Mouse (Mus musculus): ENCODE data around the gene Nav2. TPM values are rescaled to one million over a fixed set of nuclear protein-coding genes. Genes with fewer than 3 reads are reported as not detected.
A peak's percentile ranks its signal among the peaks of the same experiment; 100 is the strongest.

The Nav2 gene
- polyA plus RNA-seq, 1 experiment from 2014 or later, result 26.2 TPM

GRCm38 (mm10) chr7:49246584-49247481, 338.3 kb downstream of the Nav2 start:
- 3% methylated on average over 50 of the region's 50 CpGs for WGBS
- peak overlapping the region; percentile 57 for H3K9ac ChIP-seq
- no peaks in the 10 kb centered on the region for H3K36me3 ChIP-seq (replicated peaks)
- H3K9me3 ChIP-seq, result no peaks in the 10 kb centered on the region
- H3K27me3 ChIP-seq (replicated peaks), result peaks cover 14% of the 10 kb centered on the region; the same call in 1 of the 2 replicates
- H3K4me1 ChIP-seq, result peaks cover 46% of the 10 kb centered on the region
- ATAC-seq (replicated peaks), result peak; percentile 7; the same call in 1 of the 2 replicates
- peak overlapping the region; percentile 95 for H3K4me2 ChIP-seq
- peak overlapping the region; percentile 63 for H3K4me3 ChIP-seq
- H3K27ac ChIP-seq, result peak overlapping the region; percentile 84

DNA sequence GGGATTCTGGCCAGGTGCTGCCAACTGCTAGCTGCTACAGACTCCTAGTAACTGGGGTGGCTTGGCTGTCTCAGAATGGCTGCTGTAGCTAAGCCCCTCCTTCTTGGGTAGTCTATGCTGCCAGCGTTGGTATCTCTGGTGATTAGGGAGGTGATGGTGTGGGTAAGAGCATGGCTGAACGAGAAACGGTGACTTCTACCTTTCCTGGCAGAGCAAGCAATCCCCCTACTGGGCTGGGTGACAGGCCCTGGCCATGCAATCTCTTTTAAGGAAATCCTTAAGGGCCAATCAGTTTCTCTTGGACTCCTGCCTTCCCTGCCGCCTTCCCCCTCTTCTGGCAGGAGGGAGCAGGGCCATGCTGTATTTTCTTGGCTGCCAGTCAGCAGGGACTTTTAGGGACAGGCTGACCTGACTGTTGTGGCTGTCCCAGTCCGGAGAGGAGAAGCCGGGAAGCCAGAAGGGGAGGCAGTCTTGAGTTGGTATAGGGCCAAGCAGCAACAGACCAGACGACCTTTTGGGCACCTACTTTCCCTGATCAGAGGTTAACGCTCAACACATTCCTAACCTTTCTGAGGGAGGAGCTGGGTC, 339.3 kb downstream of the Nav2 start:
- peak overlapping the region; percentile 63 for H3K4me3 ChIP-seq
- 0 out of 2 replicates have a peak overlapping the region, but pooled peaks have one; percentile 9 for H3K27ac ChIP-seq
- peaks cover 47% of the 10 kb centered on the region for H3K4me1 ChIP-seq
- peak overlapping the region; percentile 57 for H3K9ac ChIP-seq
- 27% methylated on average over 8 of the region's 8 CpGs for WGBS
- no peaks in the 10 kb centered on the region for H3K36me3 ChIP-seq (replicated peaks)
- H3K9me3 ChIP-seq, result no peaks in the 10 kb centered on the region
- peaks cover 14% of the 10 kb centered on the region; the same call in 1 of the 2 replicates for H3K27me3 ChIP-seq (replicated peaks)
- no peak for ATAC-seq (replicated peaks)
- H3K4me2 ChIP-seq, result peak overlapping the region; percentile 95

DNA sequence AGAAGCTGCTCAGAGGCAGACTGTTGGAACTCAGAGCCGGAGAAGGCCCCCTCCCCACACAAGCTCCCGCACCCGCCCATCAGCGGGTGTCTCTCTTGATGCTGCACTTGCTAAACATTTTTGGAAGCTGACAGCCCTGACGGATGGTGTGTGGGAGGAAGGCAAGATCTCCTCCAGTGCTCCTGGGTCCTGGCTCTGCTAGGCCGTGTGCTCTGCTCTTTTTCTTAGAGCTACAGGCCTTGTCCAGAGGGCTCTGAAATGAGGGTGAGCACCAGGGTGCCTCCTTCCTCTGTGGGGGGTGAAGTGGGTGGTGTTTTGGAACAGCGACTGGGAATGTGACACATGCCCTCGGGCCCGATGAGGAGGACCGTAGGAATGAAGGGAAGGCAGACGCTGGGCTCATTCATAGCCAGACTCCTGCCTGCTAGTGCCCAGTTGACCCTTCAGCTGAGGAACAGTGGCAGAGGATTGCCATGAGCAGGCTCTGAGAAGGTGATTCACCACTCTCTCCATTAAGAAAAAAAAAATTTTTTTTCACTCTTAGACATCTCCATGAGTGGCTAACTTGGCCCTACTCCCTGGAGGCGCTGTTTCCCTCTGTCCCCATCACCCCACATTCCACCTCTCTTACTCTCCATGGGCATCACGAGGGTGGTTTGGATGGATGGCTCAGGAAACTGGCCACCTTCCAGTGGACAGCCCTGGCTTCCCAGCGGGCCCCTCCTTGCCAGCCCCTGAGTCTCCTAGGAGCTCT, 340.0 kb downstream of the Nav2 start:
- Histone ChIP-seq H3K4me3 (peak overlapping the region; percentile 63), H3K27ac (no peak overlapping the region), H3K9ac (peak overlapping the region; percentile 57), H3K36me3 (replicated peaks) (no peaks in the 10 kb centered on the region), H3K4me2 (peak overlapping the region; percentile 95), H3K9me3 (no peaks in the 10 kb centered on the region), H3K27me3 (replicated peaks) (peaks cover 14% of the 10 kb centered on the region; the same call in 1 of the 2 replicates), H3K4me1 (peaks cover 47% of the 10 kb centered on the region)
- WGBS, result 51% methylated on average over 14 of the region's 14 CpGs
- no peak for ATAC-seq (replicated peaks)

- Histone ChIP-seq H3K9me3 (no peaks in the 10 kb centered on the region), H3K9ac (no peak overlapping the region), H3K4me3 (peak overlapping the region; percentile 63), H3K36me3 (replicated peaks) (no peaks in the 10 kb centered on the region), H3K27me3 (replicated peaks) (peaks cover 14% of the 10 kb centered on the region; the same call in 1 of the 2 replicates), H3K4me1 (peaks cover 47% of the 10 kb centered on the region), H3K4me2 (peak overlapping the region; percentile 95), H3K27ac (no peak overlapping the region)
- no peak for ATAC-seq (replicated peaks)
- WGBS, result 82% methylated on average over 2 of the region's 2 CpGs
Observed at GRCm38 (mm10) chr7:49249462-49249861, 340.9 kb downstream of the Nav2 start.

GRCm38 (mm10) chr7:49249996-49250395, 341.5 kb downstream of the Nav2 start:
- Histone ChIP-seq H3K27me3 (replicated peaks) (peaks cover 14% of the 10 kb centered on the region; the same call in 1 of the 2 replicates), H3K9ac (no peak overlapping the region), H3K4me2 (peak overlapping the region; percentile 95), H3K4me3 (peak overlapping the region; percentile 25), H3K27ac (no peak overlapping the region), H3K4me1 (peaks cover 47% of the 10 kb centered on the region), H3K36me3 (replicated peaks) (no peaks in the 10 kb centered on the region), H3K9me3 (no peaks in the 10 kb centered on the region)
- 6% methylated on average over 9 of the region's 9 CpGs for WGBS
- ATAC-seq (replicated peaks), result no peak

DNA sequence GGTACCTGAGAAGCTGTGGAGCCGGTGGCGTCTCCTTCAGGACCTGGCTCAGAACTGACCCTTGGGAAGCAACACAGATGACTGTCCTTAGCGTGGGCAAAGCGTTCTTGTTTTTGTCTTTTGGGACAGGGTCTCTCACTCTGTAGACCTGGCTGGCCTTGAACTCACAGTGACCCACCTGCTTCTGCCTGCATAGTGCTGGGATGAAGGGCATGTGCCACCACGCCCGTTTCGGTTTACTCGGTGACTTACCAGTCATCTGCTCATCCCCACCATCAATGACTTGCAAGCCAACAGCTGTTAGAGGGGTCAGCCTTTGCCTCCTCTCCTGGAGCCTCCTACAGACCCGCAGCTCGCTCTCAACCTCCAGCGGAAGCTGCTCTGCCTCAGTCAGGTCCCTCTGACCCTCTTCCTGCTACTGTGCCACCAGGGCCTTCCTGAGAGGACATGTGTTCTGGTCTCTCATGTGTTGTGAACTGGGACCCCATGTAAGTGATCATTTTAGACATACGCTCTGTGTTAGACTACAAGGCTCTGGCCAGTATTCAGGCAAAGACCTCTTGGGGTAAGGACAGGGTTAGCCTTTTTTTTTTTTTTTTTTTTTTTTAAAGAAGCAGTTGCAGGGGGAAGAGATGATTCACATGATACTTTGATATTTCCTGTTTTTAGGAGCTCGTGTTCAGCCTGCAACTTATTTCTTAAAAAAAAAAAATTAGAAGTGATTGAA, 342.2 kb downstream of the Nav2 start:
- H3K27me3 ChIP-seq (replicated peaks), result peaks cover 14% of the 10 kb centered on the region; the same call in 1 of the 2 replicates
- H3K27ac ChIP-seq, result no peak overlapping the region
- no peak for ATAC-seq (replicated peaks)
- no peaks in the 10 kb centered on the region for H3K9me3 ChIP-seq
- H3K4me1 ChIP-seq, result peaks cover 42% of the 10 kb centered on the region
- H3K4me2 ChIP-seq, result peak overlapping the region; percentile 95; the same call in 1 of the 2 replicates
- H3K36me3 ChIP-seq (replicated peaks), result no peaks in the 10 kb centered on the region
- no peak overlapping the region for H3K9ac ChIP-seq
- 93% methylated on average over 13 of the region's 13 CpGs for WGBS
- H3K4me3 ChIP-seq, result no peak overlapping the region

GRCm38 (mm10) chr7:49251308-49251638, 342.8 kb downstream of the Nav2 start:
- Histone ChIP-seq H3K4me1 (peaks cover 45% of the 10 kb centered on the region), H3K36me3 (replicated peaks) (no peaks in the 10 kb centered on the region), H3K27me3 (replicated peaks) (peaks cover 14% of the 10 kb centered on the region; the same call in 1 of the 2 replicates), H3K27ac (no peak overlapping the region), H3K9ac (no peak overlapping the region), H3K9me3 (no peaks in the 10 kb centered on the region), H3K4me3 (no peak overlapping the region), H3K4me2 (no peak overlapping the region)
- 67% methylated on average over 10 of the region's 10 CpGs for WGBS
- no peak for ATAC-seq (replicated peaks)

- no peak for ATAC-seq (replicated peaks)
- H3K9me3 ChIP-seq, result no peaks in the 10 kb centered on the region
- peaks cover 36% of the 10 kb centered on the region for H3K4me1 ChIP-seq
- no peak overlapping the region for H3K9ac ChIP-seq
- H3K4me3 ChIP-seq, result no peak overlapping the region
- H3K4me2 ChIP-seq, result no peak overlapping the region
- H3K27me3 ChIP-seq (replicated peaks), result peaks cover 10% of the 10 kb centered on the region; the same call in 1 of the 2 replicates
- H3K36me3 ChIP-seq (replicated peaks), result no peaks in the 10 kb centered on the region
- 88% methylated on average over 7 of the region's 7 CpGs for WGBS
- no peak overlapping the region for H3K27ac ChIP-seq
Observed at GRCm38 (mm10) chr7:49252444-49252843, 343.9 kb downstream of the Nav2 start.

DNA sequence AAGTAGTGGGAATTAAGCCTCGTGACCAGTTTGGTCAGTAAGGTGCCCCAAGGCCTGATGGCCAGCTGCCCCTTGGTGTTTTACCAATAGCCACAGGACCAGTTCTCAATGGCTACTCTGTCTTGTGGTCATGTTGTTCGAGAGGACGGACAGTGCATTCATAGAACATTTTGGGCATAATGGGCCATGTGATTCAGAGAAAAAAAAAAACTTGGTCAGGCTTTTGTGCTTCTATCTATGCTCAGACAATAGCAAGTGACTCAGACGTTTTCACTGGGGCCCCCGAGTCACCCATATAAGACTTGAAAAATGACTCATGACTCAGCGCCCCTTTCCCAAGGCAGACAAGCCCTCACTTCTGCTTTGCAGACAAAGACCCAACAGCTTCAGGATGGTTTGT, 344.4 kb downstream of the Nav2 start:
- H3K27ac ChIP-seq, result no peak overlapping the region
- peaks cover 6% of the 10 kb centered on the region; the same call in 1 of the 2 replicates for H3K27me3 ChIP-seq (replicated peaks)
- H3K36me3 ChIP-seq (replicated peaks), result no peaks in the 10 kb centered on the region
- no peak for ATAC-seq (replicated peaks)
- WGBS, result 59% methylated on average over 6 of the region's 6 CpGs
- H3K9ac ChIP-seq, result no peak overlapping the region
- no peak overlapping the region for H3K4me2 ChIP-seq
- peaks cover 32% of the 10 kb centered on the region for H3K4me1 ChIP-seq
- no peak overlapping the region for H3K4me3 ChIP-seq
- H3K9me3 ChIP-seq, result no peaks in the 10 kb centered on the region

- Histone ChIP-seq H3K4me3 (no peak overlapping the region), H3K9me3 (no peaks in the 10 kb centered on the region), H3K4me1 (peaks cover 18% of the 10 kb centered on the region), H3K4me2 (no peak overlapping the region), H3K36me3 (replicated peaks) (no peaks in the 10 kb centered on the region), H3K27ac (no peak overlapping the region), H3K27me3 (replicated peaks) (no peaks in the 10 kb centered on the region), H3K9ac (no peak overlapping the region)
- WGBS, result 96% methylated on average over 5 of the region's 5 CpGs
- ATAC-seq (replicated peaks), result no peak
Observed at GRCm38 (mm10) chr7:49255053-49255452, 346.5 kb downstream of the Nav2 start.

DNA sequence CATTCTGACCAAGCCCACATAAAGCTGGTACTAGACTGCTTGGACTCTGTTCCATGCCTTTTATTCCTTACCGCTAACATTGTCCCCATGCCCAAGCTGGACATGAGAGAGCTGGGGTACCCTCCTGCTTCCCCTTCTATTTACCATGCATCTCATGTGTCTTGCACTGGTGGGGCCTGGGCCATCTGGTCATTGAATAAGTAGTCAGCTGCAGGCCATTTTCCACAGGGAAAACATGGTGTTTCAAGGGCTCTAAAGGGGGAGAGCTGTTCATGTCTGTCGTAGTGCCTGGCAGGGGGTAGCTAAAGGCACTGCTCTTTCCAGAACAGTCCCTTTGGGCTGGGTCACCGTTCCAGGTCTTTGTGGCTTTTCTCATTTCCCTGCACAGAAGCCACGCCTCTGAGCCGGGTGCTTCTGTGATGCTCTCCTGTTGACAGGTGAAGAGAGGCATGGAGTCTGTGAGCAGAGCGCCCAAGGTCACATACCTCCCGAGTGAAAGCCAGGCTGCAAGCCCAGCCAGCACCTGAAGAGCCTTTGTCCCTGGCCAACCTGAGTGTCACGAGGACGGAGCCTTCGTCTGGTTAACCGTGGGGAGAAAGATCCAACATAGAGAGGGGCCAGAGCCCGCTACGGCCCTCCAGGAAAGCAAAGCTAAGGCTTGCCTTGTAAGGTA, 348.9 kb downstream of the Nav2 start:
- Histone ChIP-seq H3K4me1 (peaks cover 30% of the 10 kb centered on the region), H3K27ac (no peak overlapping the region), H3K36me3 (replicated peaks) (no peaks in the 10 kb centered on the region), H3K4me2 (no peak overlapping the region), H3K27me3 (replicated peaks) (no peaks in the 10 kb centered on the region), H3K9me3 (no peaks in the 10 kb centered on the region), H3K4me3 (no peak overlapping the region), H3K9ac (no peak overlapping the region)
- WGBS, result 76% methylated on average over 13 of the region's 13 CpGs
- ATAC-seq (replicated peaks), result no peak
